Mouse (Mus musculus): ENCODE measurements around the gene Zfp213. TPM values are rescaled to one million over a fixed set of nuclear protein-coding genes. Genes with fewer than 3 reads are reported as not detected.
"Not testable (repeated sequence)": the region's sequence is repeated elsewhere in the genome, so short reads cannot be mapped to it uniquely, and the experiment has no call there.

Zfp213 gene
- polyA plus RNA-seq, 1 experiment from 2014 or later: 10.9 TPM

DNA sequence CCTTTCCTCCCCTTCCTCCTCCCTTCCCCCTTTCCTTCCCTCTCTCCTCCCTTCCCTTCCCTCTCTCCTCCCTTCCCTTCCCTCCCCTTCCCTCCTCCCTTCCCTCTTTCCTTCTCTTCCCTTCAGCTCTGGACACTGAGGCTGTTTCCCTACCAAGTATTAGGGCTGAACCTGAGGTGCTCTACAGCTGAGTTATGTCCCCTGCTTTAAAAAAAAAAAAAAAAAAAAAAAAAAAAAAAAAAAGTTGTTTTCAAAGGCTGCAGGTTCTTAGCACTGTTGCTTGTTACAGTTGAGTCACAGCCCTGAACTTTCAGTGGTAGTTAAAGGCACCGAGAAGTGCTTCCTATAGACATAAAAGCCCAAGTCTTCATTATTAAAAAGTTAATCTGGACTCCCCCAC lies 32.6 kb downstream of the Zfp213 start:
- H3K36me3 ChIP-seq; H3K27ac ChIP-seq; H3K9ac ChIP-seq; H3K4me2 ChIP-seq; H3K4me1 ChIP-seq (replicated peaks); H3K27me3 ChIP-seq; H3K4me3 ChIP-seq; ATAC-seq (replicated peaks; ENCODE audit: insufficient number of reproducible peaks, insufficient read depth, low FRiP score, low read depth); H3K9me3 ChIP-seq (replicated peaks): not testable (repeated sequence)
- WGBS: 33% methylated on average over 1 of the region's 1 CpGs

DNA sequence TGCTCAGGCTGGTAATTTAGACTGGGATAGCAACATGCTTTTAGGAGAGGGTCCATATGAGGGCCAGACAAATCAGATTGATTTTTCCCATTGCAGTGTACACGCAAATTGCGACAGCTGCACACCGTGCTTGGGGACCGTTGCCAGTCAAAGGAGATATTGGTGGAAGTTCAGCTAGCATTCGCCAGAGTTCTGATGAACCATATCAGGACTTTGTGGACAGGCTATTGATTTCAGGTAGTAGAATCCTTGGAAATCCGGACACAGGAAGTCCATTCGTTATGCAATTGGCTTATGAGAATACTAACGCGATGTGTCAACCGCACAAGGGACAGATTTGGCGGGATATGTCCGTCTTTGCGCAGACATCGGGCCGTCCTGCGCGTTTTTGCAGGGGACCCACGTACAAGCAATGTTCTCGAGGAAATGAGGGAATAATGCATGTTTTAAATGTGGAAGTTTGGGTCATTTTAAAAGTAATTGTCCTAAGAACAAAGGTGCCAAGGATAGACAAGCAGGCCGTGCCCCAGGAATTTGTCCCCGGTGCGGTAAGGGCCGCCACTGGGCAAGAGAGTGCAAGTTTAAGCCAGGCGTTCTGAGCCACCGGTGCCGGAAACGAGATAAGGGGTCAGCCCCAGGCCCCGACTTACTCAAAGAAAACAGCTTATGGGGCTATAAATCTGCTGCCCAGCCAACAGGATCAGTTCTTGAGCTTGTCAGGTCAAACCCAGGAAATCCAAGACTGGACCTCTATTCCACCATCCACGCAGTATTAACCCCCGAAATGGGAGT lies 40.9 kb downstream of the Zfp213 start:
- WGBS: 58% methylated on average over 30 of the region's 30 CpGs
- H3K9ac ChIP-seq; H3K9me3 ChIP-seq (replicated peaks); H3K36me3 ChIP-seq; H3K4me3 ChIP-seq; H3K27me3 ChIP-seq; H3K4me1 ChIP-seq (replicated peaks); H3K27ac ChIP-seq; ATAC-seq (replicated peaks; ENCODE audit: insufficient number of reproducible peaks, insufficient read depth, low FRiP score, low read depth); H3K4me2 ChIP-seq: not testable (repeated sequence)

DNA sequence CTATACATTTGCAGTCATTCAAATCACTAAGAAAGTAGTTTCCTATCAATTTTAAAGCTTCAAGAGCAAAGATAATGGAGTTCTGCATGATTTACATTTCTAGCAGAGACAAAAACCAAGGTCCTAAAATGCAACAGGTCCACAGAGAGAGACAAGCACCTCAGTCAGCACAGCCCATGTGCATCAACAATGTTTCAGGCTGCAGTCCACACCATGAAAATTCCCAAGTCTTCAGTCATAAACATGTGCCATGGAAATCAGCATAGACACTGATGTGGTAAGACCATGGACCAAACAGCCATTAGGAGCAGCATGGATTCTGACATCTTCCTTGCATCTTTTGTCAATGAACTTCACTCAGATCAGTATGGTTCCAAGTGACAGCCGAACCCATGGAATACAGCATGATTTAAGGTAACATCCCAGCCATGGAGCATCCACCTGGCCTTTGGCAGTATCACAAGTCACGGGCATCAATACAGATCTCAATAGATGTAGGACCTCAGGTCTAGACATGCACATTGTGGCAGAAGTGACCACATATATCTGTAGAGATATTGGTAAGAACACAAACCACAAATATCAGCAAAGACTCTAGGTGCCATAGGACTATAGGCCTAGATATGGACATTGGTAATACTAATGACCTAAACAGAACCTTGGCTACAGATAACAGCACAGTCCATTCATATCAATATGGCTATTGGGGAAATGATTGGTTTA lies 45.2 kb downstream of the Zfp213 start:
- Histone ChIP-seq H3K4me2 (no peak overlapping the region), H3K36me3 (no peaks in the 10 kb centered on the region), H3K9ac (no peak overlapping the region), H3K9me3 (replicated peaks) (no peaks in the 10 kb centered on the region), H3K27me3 (no peaks in the 10 kb centered on the region), H3K4me1 (replicated peaks) (no peaks in the 10 kb centered on the region), H3K27ac (no peak overlapping the region), H3K4me3 (no peak overlapping the region)
- no peak; the same call in 1 of the 2 replicates for ATAC-seq (replicated peaks; ENCODE audit: insufficient number of reproducible peaks, insufficient read depth, low FRiP score, low read depth)
- 59% methylated on average over 2 of the region's 2 CpGs for WGBS

Other genes starting within 250 kb of the Zfp213 start
- not detected in 2 replicates for gene Vmn2r115, start 220.5 kb downstream of the Zfp213 start, polyA plus RNA-seq (2015; fragmentation: Nextera tagmentation; extraction: Ambion mirVana)
- gene Vmn2r116, start 179.6 kb downstream of the Zfp213 start, polyA plus RNA-seq (2015; fragmentation: Nextera tagmentation; extraction: Ambion mirVana): not detected in 2 replicates
- not detected in 2 replicates for gene Vmn2r117, start 84.5 kb downstream of the Zfp213 start, polyA plus RNA-seq (2015; fragmentation: Nextera tagmentation; extraction: Ambion mirVana)
- 6.7 and 8.3 TPM in 2 replicates for gene Zfp13, start 35.2 kb upstream of the Zfp213 start, polyA plus RNA-seq (2015; fragmentation: Nextera tagmentation; extraction: Ambion mirVana)
- 0.06 TPM in 1 of 2 replicates, not detected in the other for gene Zscan10, start 36.6 kb upstream of the Zfp213 start, polyA plus RNA-seq (2015; fragmentation: Nextera tagmentation; extraction: Ambion mirVana)
- 0.38 and 0.48 TPM in 2 replicates for gene Mmp25, start 81.0 kb upstream of the Zfp213 start, polyA plus RNA-seq (2015; fragmentation: Nextera tagmentation; extraction: Ambion mirVana)
- 0.35 and 0.39 TPM in 2 replicates for gene Bicdl2, start 96.3 kb upstream of the Zfp213 start, polyA plus RNA-seq (2015; fragmentation: Nextera tagmentation; extraction: Ambion mirVana)
- 226 and 282 TPM in 2 replicates for gene Hcfc1r1, start 109.4 kb upstream of the Zfp213 start, polyA plus RNA-seq (2015; fragmentation: Nextera tagmentation; extraction: Ambion mirVana)
- gene Thoc6, start 109.6 kb upstream of the Zfp213 start, polyA plus RNA-seq (2015; fragmentation: Nextera tagmentation; extraction: Ambion mirVana): 29.4 and 36.8 TPM in 2 replicates
- gene Tnfrsf12a, start 113.2 kb upstream of the Zfp213 start, polyA plus RNA-seq (2015; fragmentation: Nextera tagmentation; extraction: Ambion mirVana): 107 and 116 TPM in 2 replicates
- gene Cldn6, start 115.0 kb upstream of the Zfp213 start, polyA plus RNA-seq (2015; fragmentation: Nextera tagmentation; extraction: Ambion mirVana): 4.5 and 12.9 TPM in 2 replicates
- 0.09 and 0.68 TPM in 2 replicates for gene Cldn9, start 119.8 kb upstream of the Zfp213 start, polyA plus RNA-seq (2015; fragmentation: Nextera tagmentation; extraction: Ambion mirVana)
- gene 1520401A03Rik, start 158.5 kb upstream of the Zfp213 start, polyA plus RNA-seq (2015; fragmentation: Nextera tagmentation; extraction: Ambion mirVana): not detected in 2 replicates
- gene Pkmyt1, start 162.1 kb upstream of the Zfp213 start, polyA plus RNA-seq (2015; fragmentation: Nextera tagmentation; extraction: Ambion mirVana): 22.4 and 37.6 TPM in 2 replicates
- 13.5 and 18.7 TPM in 2 replicates for gene Paqr4, start 176.6 kb upstream of the Zfp213 start, polyA plus RNA-seq (2015; fragmentation: Nextera tagmentation; extraction: Ambion mirVana)
- 0.28 and 3.3 TPM in 2 replicates for gene Kremen2, start 181.6 kb upstream of the Zfp213 start, polyA plus RNA-seq (2015; fragmentation: Nextera tagmentation; extraction: Ambion mirVana)
- 36.5 and 47.5 TPM in 2 replicates for gene Flywch1, start 207.4 kb upstream of the Zfp213 start, polyA plus RNA-seq (2015; fragmentation: Nextera tagmentation; extraction: Ambion mirVana)
- gene Flywch2, start 221.8 kb upstream of the Zfp213 start, polyA plus RNA-seq (2015; fragmentation: Nextera tagmentation; extraction: Ambion mirVana): 4.8 and 9.1 TPM in 2 replicates
- 315 and 320 TPM in 2 replicates for gene Srrm2, start 226.3 kb upstream of the Zfp213 start, polyA plus RNA-seq (2015; fragmentation: Nextera tagmentation; extraction: Ambion mirVana)

Data from heart, embryonic 15.5 days (tissue).